Mouse (Mus musculus) gastrocnemius, postnatal 14 days (tissue): ENCODE results near the gene Mrps21. TPM values are rescaled to one million over a fixed set of nuclear protein-coding genes. Genes with fewer than 3 reads are reported as not detected.
"Not testable (repeated sequence)": the region's sequence is repeated elsewhere in the genome, so short reads cannot be mapped to it uniquely, and the experiment has no call there.

Source experiments
- DNase-seq: peaks from one replicate; pipeline ENCODE4 v3.0.0; 2021; ENCODE audit warnings: mixed read lengths
- intact Hi-C: fragments of 180-260 bp; cut with DNase I; formaldehyde crosslinking; loops from one replicate; pipeline ENCODE4 v1.15.1; 2025; ENCODE audit warnings: low total_unique reads
- total RNA-seq, 2 experiments: library from RNA; stranded (reverse); gene quantifications; 2 replicates each; pipeline ENCODE4 v1.2.3; 2021

Gene Mrps21
- total RNA-seq, 2 experiments from 2014 or later: 262 to 274 TPM

GRCm38 (mm10) chr3:95893606-95894316, 22.4 kb upstream of the Mrps21 start, which contains the start of gene Aph1a:
Gene Aph1a (plus strand): TSS chr3:95893969.
- intact Hi-C loops: not testable (repeated sequence)
- DNase-seq: peak; percentile 97

- DNase-seq: no peak
- intact Hi-C loops: no loop called here
Observed at GRCm38 (mm10) chr3:95893126-95893525, 21.8 kb upstream of the Mrps21 start.

- intact Hi-C loops: no loop called here
Observed at GRCm38 (mm10) chr3:95892066-95893052, 21.0 kb upstream of the Mrps21 start.

GRCm38 (mm10) chr3:95891211-95892065, 20.1 kb upstream of the Mrps21 start, which contains the start of gene BC028528:
Gene BC028528 (minus strand): TSS chr3:95892005.
- intact Hi-C loops: no loop called here
- DNase-seq: peak; percentile 21

More at GRCm38 (mm10) chr3:95892066-95893052, 21.0 kb upstream of the Mrps21 start:
- DNase-seq: no peak

GRCm38 (mm10) chr3:95889664-95890063, 18.3 kb upstream of the Mrps21 start:
- intact Hi-C loops: no loop called here
- no peak for DNase-seq

GRCm38 (mm10) chr3:95887596-95887995, 16.3 kb upstream of the Mrps21 start:
- DNase-seq: no peak
- intact Hi-C loops: no loop called here

- no peak for DNase-seq
- intact Hi-C loops: no loop called here
Observed at GRCm38 (mm10) chr3:95884400-95884799, 13.1 kb upstream of the Mrps21 start.

- peak; percentile 78 for DNase-seq
- intact Hi-C loops: loop anchor here (2.0 kb wide), 1 partner anchor 24 kb away; no protein-coding TSS in a partner anchor
Observed at GRCm38 (mm10) chr3:95882816-95883425, 11.6 kb upstream of the Mrps21 start.

- intact Hi-C loops: loop anchor here (2.0 kb wide), 1 partner anchor 25 kb away; no protein-coding TSS in a partner anchor
- peak; percentile 93 for DNase-seq
Observed at GRCm38 (mm10) chr3:95881979-95882815, 10.9 kb upstream of the Mrps21 start, which contains the start of gene Ciart. Gene Ciart (minus strand): TSS chr3:95882251.

GRCm38 (mm10) chr3:95879063-95879462, 7.7 kb upstream of the Mrps21 start:
- no peak for DNase-seq
- intact Hi-C loops: no loop called here

GRCm38 (mm10) chr3:95872048-95872447, 729 bp upstream of the Mrps21 start:
- DNase-seq: no peak
- intact Hi-C loops: no loop called here

- intact Hi-C loops: no loop called here
- DNase-seq: no peak
Observed at GRCm38 (mm10) chr3:95870976-95871375, 343 bp downstream of the Mrps21 start.

GRCm38 (mm10) chr3:95867408-95867807, 3.9 kb downstream of the Mrps21 start:
- intact Hi-C loops: loop anchor here (10.0 kb wide), 1 partner anchor 187 kb away; the partner anchor contains the start of gene Vps45
- no peak for DNase-seq

GRCm38 (mm10) chr3:95866071-95866470, 5.2 kb downstream of the Mrps21 start:
- intact Hi-C loops: loop anchor here (10.0 kb wide), 1 partner anchor 189 kb away; the partner anchor contains the start of gene Vps45
- no peak for DNase-seq

- no peak for DNase-seq
- intact Hi-C loops: loop anchor here (10.0 kb wide), 1 partner anchor 189 kb away; the partner anchor contains the start of gene Vps45
Observed at GRCm38 (mm10) chr3:95865571-95865970, 5.7 kb downstream of the Mrps21 start.

- no peak for DNase-seq
- intact Hi-C loops: loop anchor here (10.0 kb wide), 1 partner anchor 190 kb away; the partner anchor contains the start of gene Vps45
Observed at GRCm38 (mm10) chr3:95865050-95865449, 6.3 kb downstream of the Mrps21 start.

GRCm38 (mm10) chr3:95863578-95863977, 7.7 kb downstream of the Mrps21 start:
- no peak for DNase-seq
- intact Hi-C loops: loop anchor here (5.0 to 10.0 kb wide), 2 partner anchors 44 to 191 kb away; partner anchors contain the start of gene Vps45
